Mouse (Mus musculus): ENCODE results near the gene Zbtb12.
"Not testable (repeated sequence)": the region's sequence is repeated elsewhere in the genome, so short reads cannot be mapped to it uniquely, and the experiment has no call there.

Zbtb12 gene

GRCm38 (mm10) chr17:34879336-34879879, at the start of gene Zbtb12:
Gene Zbtb12 (plus strand): TSS chr17:34879483.
- no peak for DNase-seq (ENCODE audit: low spot score in 2 of 2)

GRCm38 (mm10) chr17:34830776-34831175, 48.5 kb upstream of the Zbtb12 start:
- DNase-seq (ENCODE audit: low spot score in 2 of 2), result not testable (repeated sequence)

GRCm38 (mm10) chr17:34836155-34836855, 43.0 kb upstream of the Zbtb12 start:
- DNase-seq (ENCODE audit: low spot score in 2 of 2), result no peak

- peak; percentile 94 to 97 for DNase-seq (ENCODE audit: low spot score in 2 of 2)
Measured at GRCm38 (mm10) chr17:34836856-34837221, 42.4 kb upstream of the Zbtb12 start, which contains the start of the genes Stk19 and Dxo. Gene Stk19 (minus strand): TSS chr17:34836945. Gene Dxo (plus strand): TSS chr17:34837019.

GRCm38 (mm10) chr17:34837464-34838324, 41.6 kb upstream of the Zbtb12 start:
- no peak for DNase-seq (ENCODE audit: low spot score in 2 of 2)

- no peak for DNase-seq (ENCODE audit: low spot score in 2 of 2)
Measured at GRCm38 (mm10) chr17:34838785-34839184, 40.5 kb upstream of the Zbtb12 start.

- no peak for DNase-seq (ENCODE audit: low spot score in 2 of 2)
Measured at GRCm38 (mm10) chr17:34840736-34841307, 38.5 kb upstream of the Zbtb12 start.

GRCm38 (mm10) chr17:34844884-34845283, 34.4 kb upstream of the Zbtb12 start:
- DNase-seq (ENCODE audit: low spot score in 2 of 2), result no peak

GRCm38 (mm10) chr17:34847192-34847591, 32.1 kb upstream of the Zbtb12 start:
- no peak for DNase-seq (ENCODE audit: low spot score in 2 of 2)

- no peak for DNase-seq (ENCODE audit: low spot score in 2 of 2)
Measured at GRCm38 (mm10) chr17:34847615-34848014, 31.7 kb upstream of the Zbtb12 start.

GRCm38 (mm10) chr17:34849722-34850516, 29.4 kb upstream of the Zbtb12 start, which contains the start of the genes Skiv2l and Nelfe:
Gene Skiv2l (minus strand): TSS chr17:34850210.
Gene Nelfe (plus strand): TSS chr17:34850391.
- DNase-seq (ENCODE audit: low spot score in 2 of 2), result peak; percentile 98

GRCm38 (mm10) chr17:34850517-34851125, 28.7 kb upstream of the Zbtb12 start:
- DNase-seq (ENCODE audit: low spot score in 2 of 2), result no peak

- DNase-seq (ENCODE audit: low spot score in 2 of 2), result no peak
Measured at GRCm38 (mm10) chr17:34853511-34853910, 25.8 kb upstream of the Zbtb12 start.

GRCm38 (mm10) chr17:34854761-34855160, 24.5 kb upstream of the Zbtb12 start:
- no peak for DNase-seq (ENCODE audit: low spot score in 2 of 2)

- DNase-seq (ENCODE audit: low spot score in 2 of 2), result peak; percentile 47 to 74
Measured at GRCm38 (mm10) chr17:34855825-34856224, 23.5 kb upstream of the Zbtb12 start.

- DNase-seq (ENCODE audit: low spot score in 2 of 2), result no peak
Measured at GRCm38 (mm10) chr17:34858670-34859069, 20.6 kb upstream of the Zbtb12 start.

GRCm38 (mm10) chr17:34860514-34860913, 18.8 kb upstream of the Zbtb12 start:
- DNase-seq (ENCODE audit: low spot score in 2 of 2), result no peak

GRCm38 (mm10) chr17:34861704-34862415, 17.4 kb upstream of the Zbtb12 start:
- no peak for DNase-seq (ENCODE audit: low spot score in 2 of 2)

GRCm38 (mm10) chr17:34862416-34863081, 16.7 kb upstream of the Zbtb12 start, which contains the start of gene Cfb:
Gene Cfb (minus strand): TSS chr17:34862518.
- DNase-seq (ENCODE audit: low spot score in 2 of 2), result no peak

Data from spleen, postnatal 4 days (tissue).